Mouse (Mus musculus): ENCODE data around the gene Keg1.
A peak's percentile ranks its signal among the peaks of the same experiment; 100 is the strongest.
"Not testable (repeated sequence)": the region's sequence is repeated elsewhere in the genome, so short reads cannot be mapped to it uniquely, and the experiment has no call there.

Gene Keg1

GRCm38 (mm10) chr19:12695590-12695989 lies at the start of gene Keg1:
Keg1 (plus strand) TSS chr19:12695786.
- no peak for DNase-seq (ENCODE audit: low read depth, low spot score)

DNA sequence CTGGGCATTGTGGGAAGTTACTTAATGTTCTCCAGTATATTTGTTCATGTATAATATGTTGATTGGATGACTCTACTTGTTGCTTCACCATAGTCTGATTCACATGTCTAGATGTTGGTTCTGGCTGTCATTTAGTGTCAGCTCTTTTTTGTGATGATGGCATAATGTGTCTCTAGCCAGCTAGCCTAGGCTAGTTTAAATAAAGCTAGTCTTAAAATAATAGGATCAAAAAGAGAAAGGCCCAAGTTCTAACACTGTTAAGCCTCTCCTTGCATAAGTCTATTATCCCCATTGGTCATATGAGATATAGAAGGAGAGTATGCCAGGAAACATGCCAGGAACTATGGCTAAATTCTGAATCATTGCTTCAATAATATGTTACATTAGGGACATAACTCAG lies 46.1 kb upstream of the Keg1 start:
- no peak for DNase-seq (ENCODE audit: low read depth, low spot score)

- no peak for DNase-seq (ENCODE audit: low read depth, low spot score)
Observed at GRCm38 (mm10) chr19:12666156-12666555, 29.4 kb upstream of the Keg1 start.

DNA sequence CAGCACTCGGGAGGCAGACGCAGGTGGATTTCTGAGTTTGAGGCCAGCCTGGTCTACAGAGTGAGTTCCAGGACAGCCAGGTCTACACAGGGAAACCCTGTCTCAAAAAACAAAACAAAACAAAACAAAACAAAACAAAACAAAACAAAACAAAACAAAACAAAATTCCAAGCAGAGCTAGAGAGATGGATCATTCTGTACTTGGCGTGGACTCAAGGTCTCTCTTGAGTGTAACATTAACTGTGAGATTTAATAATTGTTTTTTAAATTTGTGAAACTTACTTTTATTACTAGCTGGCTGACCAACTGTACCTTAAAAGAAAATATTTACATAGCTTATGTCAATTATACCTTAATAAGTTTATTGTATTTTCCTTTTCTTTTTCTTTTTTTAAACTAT lies 27.0 kb upstream of the Keg1 start:
- DNase-seq (ENCODE audit: low read depth, low spot score) = not testable (repeated sequence)

DNA sequence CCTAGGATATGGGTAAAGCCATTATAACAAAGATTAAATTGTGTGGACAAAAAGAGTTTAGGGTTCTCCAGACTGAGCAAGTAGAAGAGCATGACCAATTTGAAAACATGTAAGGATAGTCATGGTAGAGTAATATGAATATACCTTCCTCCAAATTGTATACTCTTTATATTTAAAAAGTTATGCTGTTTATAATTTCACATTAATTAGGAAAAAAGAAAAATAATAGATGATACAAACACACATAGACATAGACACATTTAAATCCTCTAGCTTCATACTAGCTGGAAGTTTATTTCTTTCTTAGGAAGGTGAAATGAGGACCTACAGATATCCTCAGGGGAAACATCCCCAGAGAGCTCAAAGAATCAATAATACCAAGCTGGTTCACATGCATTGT lies 25.4 kb upstream of the Keg1 start, which contains the start of gene Olfr1442:
Gene Olfr1442 (plus strand): TSS at position 301 of the 400 bp plus-strand sequence.
- DNase-seq (ENCODE audit: low read depth, low spot score) = no peak

DNA sequence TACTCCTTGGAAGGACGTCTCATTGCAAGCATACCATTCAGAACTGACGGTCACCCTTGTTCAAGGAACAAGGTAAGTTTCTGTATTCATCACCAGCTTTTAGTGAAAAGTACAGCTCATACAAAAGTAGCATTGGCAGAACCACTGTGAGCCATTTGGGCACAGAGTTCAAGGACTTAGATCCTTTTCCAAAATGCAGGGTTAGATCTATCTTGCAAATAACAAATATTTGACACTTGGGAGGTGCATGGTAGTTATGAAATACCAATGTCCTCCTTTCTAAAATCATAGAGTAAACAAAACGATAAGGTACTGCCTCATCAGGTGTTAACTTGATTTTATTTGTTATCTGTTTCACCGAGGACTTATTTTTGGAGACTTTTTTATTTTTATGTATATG lies 24.5 kb upstream of the Keg1 start:
- DNase-seq (ENCODE audit: low read depth, low spot score) = no peak

DNA sequence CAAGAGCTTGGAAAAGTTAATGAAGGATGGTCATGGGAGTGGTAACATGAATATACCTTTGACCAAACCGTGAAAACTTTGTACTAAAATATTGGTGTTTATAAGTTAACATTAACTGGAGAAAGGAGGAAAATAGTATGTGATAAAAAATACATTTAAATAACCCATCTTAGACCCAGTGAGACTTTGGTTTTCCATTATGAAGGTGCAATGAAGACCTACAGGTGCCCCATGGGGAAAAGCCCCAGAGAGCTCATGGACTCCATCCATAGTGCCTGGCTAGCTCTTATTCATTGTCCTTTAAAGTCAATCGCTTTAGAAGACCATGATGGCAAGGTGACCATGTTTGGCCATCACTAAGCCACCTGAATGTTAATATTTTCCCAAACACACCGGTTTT lies 17.8 kb upstream of the Keg1 start, which contains the start of gene Olfr1443:
Gene Olfr1443 (plus strand): TSS at position 301 of the 400 bp plus-strand sequence.
- DNase-seq (ENCODE audit: low read depth, low spot score) = no peak

GRCm38 (mm10) chr19:12684638-12685037 lies 10.9 kb upstream of the Keg1 start:
- no peak for DNase-seq (ENCODE audit: low read depth, low spot score)

- DNase-seq (ENCODE audit: low read depth, low spot score) = no peak
Observed at GRCm38 (mm10) chr19:12685231-12685630, 10.4 kb upstream of the Keg1 start.

GRCm38 (mm10) chr19:12696221-12696620 lies 635 bp downstream of the Keg1 start:
- no peak for DNase-seq (ENCODE audit: low read depth, low spot score)

DNA sequence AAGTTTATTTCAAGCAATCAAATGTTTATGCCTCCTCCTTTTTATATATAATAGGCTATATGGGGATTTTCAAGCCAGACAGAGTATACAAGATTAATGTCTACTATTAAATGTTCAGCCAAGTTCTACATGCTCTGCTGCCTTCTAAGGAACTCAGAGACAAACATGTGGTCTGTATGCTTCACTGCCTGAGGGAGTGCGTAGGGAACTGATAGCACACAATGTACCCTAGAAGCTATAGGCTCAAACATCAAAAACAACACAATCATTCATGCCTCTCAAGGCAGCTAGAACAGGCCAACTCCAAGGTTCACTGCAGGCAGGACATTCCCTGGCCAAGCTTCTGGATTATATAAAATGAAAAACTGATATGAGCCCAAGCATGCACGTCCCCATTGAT lies 12.9 kb downstream of the Keg1 start:
- DNase-seq (ENCODE audit: low read depth, low spot score) = no peak

DNA sequence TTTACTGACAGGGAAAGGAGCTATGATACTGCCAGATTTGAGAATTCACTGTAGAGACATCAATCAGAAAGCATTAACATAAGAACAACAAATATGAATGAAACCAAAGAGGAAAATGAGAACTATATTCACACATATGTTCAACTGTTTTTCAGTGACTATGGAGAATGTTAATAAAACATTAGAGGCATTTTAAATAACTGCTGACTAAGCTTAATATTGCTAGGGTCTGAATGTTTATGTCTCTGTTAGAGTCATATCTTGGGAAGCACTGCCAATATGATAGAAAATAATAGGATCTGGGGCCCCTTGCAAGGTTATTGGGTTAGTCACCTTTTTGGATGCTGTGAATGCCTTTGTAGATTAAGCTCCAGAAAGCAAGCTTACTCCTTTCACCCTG lies 13.4 kb downstream of the Keg1 start:
- no peak for DNase-seq (ENCODE audit: low read depth, low spot score)

GRCm38 (mm10) chr19:12719189-12719588 lies 23.6 kb downstream of the Keg1 start:
- no peak for DNase-seq (ENCODE audit: low read depth, low spot score)

- DNase-seq (ENCODE audit: low read depth, low spot score) = no peak
Observed at GRCm38 (mm10) chr19:12720463-12720862, 24.9 kb downstream of the Keg1 start.

DNA sequence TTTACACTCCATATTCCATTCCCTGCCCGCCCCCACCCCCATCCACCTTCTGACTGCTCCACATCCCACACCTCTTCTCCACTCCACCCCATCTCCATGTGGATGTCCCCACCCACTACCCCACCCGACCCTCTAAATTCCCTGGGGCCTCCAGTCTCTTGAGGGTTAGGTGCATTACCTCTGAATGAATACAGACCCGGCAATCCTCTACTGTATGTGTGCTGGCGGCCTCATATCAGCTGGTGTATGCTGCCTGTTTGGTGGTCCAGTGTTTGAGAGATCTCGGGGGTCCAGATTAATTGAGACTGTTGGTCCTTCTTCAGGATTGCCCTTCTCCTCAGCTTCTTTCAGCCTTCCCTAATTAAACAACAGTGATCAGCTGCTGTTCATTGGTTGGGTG lies 25.3 kb downstream of the Keg1 start:
- DNase-seq (ENCODE audit: low read depth, low spot score) = not testable (repeated sequence)

- not testable (repeated sequence) for DNase-seq (ENCODE audit: low read depth, low spot score)
Observed at GRCm38 (mm10) chr19:12721596-12721995, 26.0 kb downstream of the Keg1 start.

GRCm38 (mm10) chr19:12722308-12722707 lies 26.7 kb downstream of the Keg1 start:
- DNase-seq (ENCODE audit: low read depth, low spot score) = peak; percentile 17

DNA sequence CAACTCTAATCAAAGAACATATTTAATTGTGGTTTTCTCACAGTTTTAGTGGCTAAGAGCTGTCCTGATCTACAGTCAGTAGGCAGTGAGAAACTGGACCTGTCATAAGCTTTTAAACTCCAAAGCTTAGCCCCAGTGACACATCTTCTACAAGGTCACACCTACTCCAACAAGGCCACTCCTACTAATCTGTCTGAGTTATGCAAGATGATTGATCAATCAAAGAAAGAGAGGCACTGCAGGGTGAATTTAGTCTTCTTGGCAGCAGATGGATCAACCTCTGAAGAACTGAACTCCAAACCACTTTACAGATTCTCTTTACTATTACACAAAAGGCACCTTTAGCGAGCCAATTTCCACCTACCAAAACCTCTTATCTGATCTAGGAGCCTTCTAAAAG lies 30.3 kb downstream of the Keg1 start:
- DNase-seq (ENCODE audit: low read depth, low spot score) = no peak

GRCm38 (mm10) chr19:12731036-12731435 lies 35.5 kb downstream of the Keg1 start:
- no peak for DNase-seq (ENCODE audit: low read depth, low spot score)

GRCm38 (mm10) chr19:12731950-12732349 lies 36.4 kb downstream of the Keg1 start:
- no peak for DNase-seq (ENCODE audit: low read depth, low spot score)

DNA sequence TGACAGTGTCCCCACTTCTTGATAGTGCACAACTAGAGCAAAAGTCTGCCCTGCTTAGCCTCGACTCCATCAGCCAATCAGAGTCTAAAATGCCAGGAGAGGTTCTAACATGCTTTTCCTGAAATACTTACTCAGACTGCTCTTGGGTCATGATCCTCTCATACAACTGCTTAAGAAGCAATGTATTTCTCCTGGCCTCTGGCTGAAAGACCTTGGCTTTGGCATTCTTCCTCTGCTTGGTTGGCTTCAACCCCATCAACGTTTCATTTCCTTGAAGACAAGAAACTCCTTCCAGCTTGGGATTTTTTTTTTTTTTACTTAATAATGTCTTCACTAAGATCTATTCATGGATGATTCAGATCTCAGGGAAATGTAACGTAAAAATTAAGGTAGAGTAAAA lies 60.7 kb downstream of the Keg1 start:
- DNase-seq (ENCODE audit: low read depth, low spot score) = no peak

DNA sequence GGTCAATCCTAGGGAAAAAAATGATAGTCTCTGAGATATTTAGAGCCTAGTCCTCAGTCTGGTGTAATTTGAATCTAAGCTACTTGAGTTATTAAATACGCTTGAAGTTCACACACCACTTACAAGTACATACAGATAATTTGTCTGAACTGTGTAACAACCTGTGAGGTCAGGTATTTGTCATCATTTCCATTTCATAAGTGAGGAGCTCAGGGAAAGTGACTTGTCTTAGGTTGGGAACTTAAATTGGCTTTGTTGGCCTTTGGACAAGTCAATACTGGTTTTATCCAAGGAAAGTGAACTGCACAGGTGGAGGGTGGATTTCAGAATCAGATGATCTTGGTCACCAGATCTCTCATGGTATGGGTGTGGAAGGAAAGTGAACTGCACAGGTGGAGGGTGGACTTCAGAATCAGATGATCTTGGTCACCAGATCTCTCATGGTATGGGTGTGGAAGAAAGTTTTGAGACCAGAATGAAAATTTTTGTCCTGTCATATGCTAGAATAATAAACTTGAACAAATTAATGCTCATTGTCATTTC lies 63.4 kb downstream of the Keg1 start:
- no peak for DNase-seq (ENCODE audit: low read depth, low spot score)

DNA sequence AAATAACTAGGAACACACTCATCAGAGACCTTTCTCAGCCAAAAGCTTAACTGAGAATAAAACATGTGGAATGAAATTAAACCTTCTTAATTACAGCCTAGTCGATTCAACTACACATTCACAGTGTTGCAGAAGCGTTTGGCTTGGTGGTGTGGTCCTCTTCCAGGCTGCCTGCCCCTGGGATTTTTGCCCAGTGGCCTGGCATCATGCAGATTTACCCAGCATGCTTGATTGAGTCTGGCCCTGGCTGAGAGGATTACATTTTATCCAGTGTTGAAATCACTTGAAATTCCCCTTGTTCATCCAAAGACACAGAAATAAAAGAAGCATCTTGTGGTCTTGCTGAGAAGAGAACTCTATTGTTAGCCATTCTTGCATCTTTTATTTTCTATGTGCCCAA lies 64.1 kb downstream of the Keg1 start:
- no peak for DNase-seq (ENCODE audit: low read depth, low spot score)

Data from CD4-positive helper T cell, adult 2 months (primary cell).